In genomic region chr3:124320398-124320797, GRCm38 (mm10) we compare ENCODE assay signal across 9 mouse cellular contexts. TPM values are rescaled to one million over a fixed set of nuclear protein-coding genes. Genes with fewer than 3 reads are reported as not detected.
DNase-seq lines count a peak whose midpoint lies in the region; ATAC-seq and TF ChIP-seq lines count a peak whose summit lies in the region.
"Had no signal": no experiment of that assay in that cellular context is flagged by ENCODE, and none has a peak within 500 bp of the region (broad histone marks: within the 10 kb centered on the region; RNA-seq: fewer than 3 reads in every experiment).

No protein-coding gene starts in this region.

- no peak for TF ChIP-seq POLR2A in kidney, adult 2 months (IDR thresholded peaks at IDR 0.05; ENCODE audit: low read depth, low read length)

- peak overlapping the region; percentile 75 for H3K4me2 ChIP-seq in forebrain, postnatal 0 days (ENCODE audit: low read depth)
- peak overlapping the region; percentile 72 for H3K4me2 ChIP-seq in midbrain, embryonic 11.5 days

- 17% methylated on average over 2 of the region's 2 CpGs for WGBS in kidney, adult 2 months
- WGBS in forebrain, postnatal 0 days, result 8% methylated on average over 2 of the region's 2 CpGs
- 26% methylated on average over 2 of the region's 2 CpGs for WGBS in midbrain, embryonic 11.5 days

- H3K27ac ChIP-seq in kidney, adult 2 months (ENCODE audit: insufficient read depth, low read depth, low read length), result no peak overlapping the region
- peak overlapping the region; percentile 84 for H3K27ac ChIP-seq in forebrain, postnatal 0 days (ENCODE audit: low read depth, low read length)
- peak overlapping the region; percentile 63; the same call in 1 of the 2 replicates for H3K27ac ChIP-seq in midbrain, embryonic 11.5 days (ENCODE audit: low read depth, low read length)

- no peaks in the 10 kb centered on the region for H3K4me1 ChIP-seq in kidney, adult 2 months (ENCODE audit: control insufficient read depth, insufficient read depth, low read length)
- H3K4me1 ChIP-seq in forebrain, postnatal 0 days (ENCODE audit: insufficient read depth), result peaks cover 10% of the 10 kb centered on the region
- H3K4me1 ChIP-seq in midbrain, embryonic 11.5 days (ENCODE audit: control insufficient read depth, insufficient read depth, low read length), result peaks cover 6% of the 10 kb centered on the region; the same call in 1 of the 2 replicates

- H3K9ac ChIP-seq in forebrain, postnatal 0 days, result peak overlapping the region; percentile 70
- H3K9ac ChIP-seq in midbrain, embryonic 11.5 days (ENCODE audit: low read length), result peak overlapping the region; percentile 82

- no peaks in the 10 kb centered on the region for H3K9me3 ChIP-seq in forebrain, postnatal 0 days (ENCODE audit: low read length)
- no peaks in the 10 kb centered on the region for H3K9me3 ChIP-seq in midbrain, embryonic 11.5 days (ENCODE audit: control insufficient read depth, low read length)

- no peaks in the 10 kb centered on the region for H3K36me3 ChIP-seq in kidney, adult 2 months (ENCODE audit: control insufficient read depth, insufficient read depth, low read length)
- no peaks in the 10 kb centered on the region for H3K36me3 ChIP-seq in forebrain, postnatal 0 days (ENCODE audit: insufficient read depth)
- no peaks in the 10 kb centered on the region for H3K36me3 ChIP-seq in midbrain, embryonic 11.5 days (ENCODE audit: control insufficient read depth, insufficient read depth, low read length)

- ATAC-seq in forebrain, postnatal 0 days, result peak; percentile 38
- peak; percentile 39 for ATAC-seq in midbrain, embryonic 11.5 days (ENCODE audit: low FRiP score)
- ATAC-seq: Patski had no signal

- H3K4me3 ChIP-seq in kidney, adult 2 months (ENCODE audit: insufficient read depth, low read depth, low read length), result peak overlapping the region; percentile 48; the same call in 1 of the 2 replicates
- peak overlapping the region; percentile 62 for H3K4me3 ChIP-seq in forebrain, postnatal 0 days (ENCODE audit: low read depth, low read length)
- H3K4me3 ChIP-seq in midbrain, embryonic 11.5 days (ENCODE audit: low read depth, low read length), result peak overlapping the region; percentile 54

- no peak for TF ChIP-seq CTCF in kidney, adult 2 months (conservative IDR thresholded peaks at IDR 0.05; ENCODE audit: insufficient read depth, insufficient read length, low read depth, low read length)
- no peak for TF ChIP-seq CTCF in forebrain, postnatal 0 days (IDR thresholded peaks at IDR 0.05; ENCODE audit: low read depth)

- H3K27me3 ChIP-seq in kidney, adult 2 months (replicated peaks; ENCODE audit: control insufficient read depth, insufficient read depth, low read length), result no peaks in the 10 kb centered on the region
- no peaks in the 10 kb centered on the region for H3K27me3 ChIP-seq in forebrain, postnatal 0 days (ENCODE audit: insufficient read depth, low read length)
- no peaks in the 10 kb centered on the region for H3K27me3 ChIP-seq in midbrain, embryonic 11.5 days (ENCODE audit: control insufficient read depth, insufficient read depth, low read length)

- DNase-seq in kidney, adult 2 months, result no peak
- no peak for DNase-seq in kidney, postnatal 25 days
- DNase-seq in cerebellum, adult 9-10 months, result peak; percentile 19
- DNase-seq in forebrain, postnatal 0 days, result no peak
- peak; percentile 86 for DNase-seq in midbrain, embryonic 11.5 days (ENCODE audit: low spot score, missing footprints)
- no peak for DNase-seq in thymus, adult 18-20 months
- DNase-seq in left cerebral cortex, adult 18-20 months (ENCODE audit: low spot score in 2 of 2), result no peak
- DNase-seq in thymus, postnatal 14 days, result no peak

RNA-seq across cellular contexts. Expression of gene Tram1l1, which starts 0.3 kb away (rescaled TPM):
- 0.11 and 0.14 TPM in 2 replicates for polyA plus RNA-seq in kidney, adult 2 months (2012; rRNA removed)
- total RNA-seq in forebrain, postnatal 0 days (2014; rRNA removed), result 20.3 and 23.0 TPM in 2 replicates
- 27.9 and 35.8 TPM in 2 replicates for polyA plus RNA-seq in forebrain, postnatal 0 days (2015; fragmentation: Nextera tagmentation; extraction: Ambion mirVana)
- 28.5 and 33.0 TPM in 2 replicates for polyA plus RNA-seq in midbrain, embryonic 11.5 days (2014; fragmentation: Nextera tagmentation; extraction: Ambion mirVana)
- total RNA-seq in left cerebral cortex, adult 18-20 months (2021), result 10 to 100 TPM; 17.5 to 18.5 TPM
- polyA plus RNA-seq: Patski had no signal

Comparison
In these comparisons a context has a peak if more than half of its experiments do, and no peak if none do; other contexts are left out.
1. DNase-seq: peak in cerebellum, adult 9-10 months (single experiment) and midbrain, embryonic 11.5 days (single experiment); none in kidney, adult 2 months (single experiment), kidney, postnatal 25 days (0 of 2), forebrain, postnatal 0 days (single experiment), thymus, adult 18-20 months (0 of 2), left cerebral cortex, adult 18-20 months (0 of 2) and thymus, postnatal 14 days (single experiment).
2. RNA of gene Tram1l1, which starts 0.3 kb away (polyA plus RNA-seq): 27.9 to 35.8 TPM in forebrain, postnatal 0 days and 28.5 to 33.0 TPM in midbrain, embryonic 11.5 days; 0.11 to 0.14 TPM in kidney, adult 2 months; every median in the first group is over 10 times any median in the second.
3. Peak in every context shown above with its lines, with median percentiles within 50 percentile points of each other: H3K4me3 ChIP-seq.